Mouse (Mus musculus) bone marrow, adult 2 months (tissue): ENCODE results near the gene Gabbr1.

Source experiments
- CTCF ChIP-seq: fragments of 200-500 bp; IDR thresholded peaks from 2 replicates; pipeline ENCODE4 v1.5.1; 2011; ENCODE audit warnings: low read length, control low read depth; ENCODE audit not compliant: control insufficient read depth, insufficient read depth
- POLR2A ChIP-seq: fragments of 200-500 bp; IDR thresholded peaks from 2 replicates; pipeline ENCODE4 v1.6.1; 2011; ENCODE audit warnings: low read depth, mild to moderate bottlenecking, control low read depth, low read length, borderline replicate concordance; ENCODE audit not compliant: control insufficient read depth

- TF ChIP-seq CTCF (no peak), POLR2A (no peak)
Observed at GRCm38 (mm10) chr17:37008161-37008560, 37.6 kb upstream of the Gabbr1 start.
